Mouse (Mus musculus) fibroblast of lung, adult 2 months (primary cell): ENCODE measurements around the gene Scn3a.

Experiments used
- DNase-seq: peaks from one replicate; pipeline ENCODE4 v3.0.0-alpha.2; 2011; ENCODE audit warnings: low read depth

Scn3a gene

DNA sequence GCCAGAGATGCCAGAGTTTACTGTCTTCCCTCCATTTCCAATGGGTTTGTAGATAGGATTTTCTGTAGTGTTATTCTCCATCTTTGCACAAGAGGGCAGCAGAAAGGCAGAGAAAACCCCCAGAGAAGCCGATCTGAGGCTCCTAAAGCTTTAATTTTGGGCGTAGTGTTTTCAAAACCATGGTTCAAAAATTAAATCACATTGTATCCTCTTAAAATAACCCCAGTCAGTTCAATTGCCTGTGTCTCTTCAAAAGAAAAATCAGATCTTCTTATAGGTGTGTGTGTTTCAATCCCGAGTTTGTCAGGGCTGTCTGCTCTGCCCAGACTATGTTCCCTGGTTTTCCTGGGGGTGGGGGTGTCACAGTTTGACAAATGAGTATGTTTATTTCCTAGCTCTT lies 153.7 kb downstream of the Scn3a start:
- peak; percentile 10 for DNase-seq
